Mouse (Mus musculus) cerebellum, adult 11-12 months (tissue): ENCODE data around the gene Mapre3.
"Not testable (repeated sequence)": the region's sequence is repeated elsewhere in the genome, so short reads cannot be mapped to it uniquely, and the experiment has no call there.

Source experiments
- DNase-seq: peaks from one replicate; pipeline ENCODE4 v3.0.0; 2022

Gene Mapre3

GRCm38 (mm10) chr5:30825166-30825565, 10.7 kb downstream of the Mapre3 start:
- peak; percentile 41 for DNase-seq

GRCm38 (mm10) chr5:30825821-30826220, 11.4 kb downstream of the Mapre3 start:
- DNase-seq: peak; percentile 83

GRCm38 (mm10) chr5:30833416-30833815, 19.0 kb downstream of the Mapre3 start:
- DNase-seq: no peak

- DNase-seq: no peak
Measured at GRCm38 (mm10) chr5:30839731-30840130, 25.3 kb downstream of the Mapre3 start.

- DNase-seq: no peak
Measured at GRCm38 (mm10) chr5:30841896-30842295, 27.5 kb downstream of the Mapre3 start.

GRCm38 (mm10) chr5:30849891-30850555, 35.6 kb downstream of the Mapre3 start:
- no peak for DNase-seq

GRCm38 (mm10) chr5:30850556-30850925, 36.1 kb downstream of the Mapre3 start:
- no peak for DNase-seq

GRCm38 (mm10) chr5:30853522-30853921, 39.1 kb downstream of the Mapre3 start:
- no peak for DNase-seq

- DNase-seq: no peak
Measured at GRCm38 (mm10) chr5:30855674-30856073, 41.2 kb downstream of the Mapre3 start.

- no peak for DNase-seq
Measured at GRCm38 (mm10) chr5:30856124-30856523, 41.7 kb downstream of the Mapre3 start.

GRCm38 (mm10) chr5:30863852-30864251, 49.4 kb downstream of the Mapre3 start:
- no peak for DNase-seq

GRCm38 (mm10) chr5:30864322-30864721, 49.9 kb downstream of the Mapre3 start:
- no peak for DNase-seq

GRCm38 (mm10) chr5:30866871-30867270, 52.4 kb downstream of the Mapre3 start:
- DNase-seq: no peak

GRCm38 (mm10) chr5:30867712-30868111, 53.3 kb downstream of the Mapre3 start, which contains the start of gene Tmem214:
Gene Tmem214 (plus strand): TSS chr5:30868012.
- DNase-seq: no peak

GRCm38 (mm10) chr5:30868981-30869380, 54.5 kb downstream of the Mapre3 start:
- DNase-seq: no peak

- DNase-seq: peak; percentile 86
Measured at GRCm38 (mm10) chr5:30869405-30870130, 55.1 kb downstream of the Mapre3 start.

GRCm38 (mm10) chr5:30870131-30870406, 55.6 kb downstream of the Mapre3 start:
- DNase-seq: no peak

- no peak for DNase-seq
Measured at GRCm38 (mm10) chr5:30872574-30872973, 58.1 kb downstream of the Mapre3 start.

GRCm38 (mm10) chr5:30874365-30874764, 59.9 kb downstream of the Mapre3 start:
- no peak for DNase-seq

- no peak for DNase-seq
Measured at GRCm38 (mm10) chr5:30878616-30879015, 64.2 kb downstream of the Mapre3 start.

- DNase-seq: no peak
Measured at GRCm38 (mm10) chr5:30879347-30879943, 65.0 kb downstream of the Mapre3 start.

- not testable (repeated sequence) for DNase-seq
Measured at GRCm38 (mm10) chr5:30881839-30882238, 67.4 kb downstream of the Mapre3 start.

- no peak for DNase-seq
Measured at GRCm38 (mm10) chr5:30886209-30886608, 71.8 kb downstream of the Mapre3 start.

GRCm38 (mm10) chr5:30886731-30887130, 72.3 kb downstream of the Mapre3 start:
- DNase-seq: peak; percentile 5
